Mouse (Mus musculus): Measurements from ENCODE around the gene Fryl.

DNA sequence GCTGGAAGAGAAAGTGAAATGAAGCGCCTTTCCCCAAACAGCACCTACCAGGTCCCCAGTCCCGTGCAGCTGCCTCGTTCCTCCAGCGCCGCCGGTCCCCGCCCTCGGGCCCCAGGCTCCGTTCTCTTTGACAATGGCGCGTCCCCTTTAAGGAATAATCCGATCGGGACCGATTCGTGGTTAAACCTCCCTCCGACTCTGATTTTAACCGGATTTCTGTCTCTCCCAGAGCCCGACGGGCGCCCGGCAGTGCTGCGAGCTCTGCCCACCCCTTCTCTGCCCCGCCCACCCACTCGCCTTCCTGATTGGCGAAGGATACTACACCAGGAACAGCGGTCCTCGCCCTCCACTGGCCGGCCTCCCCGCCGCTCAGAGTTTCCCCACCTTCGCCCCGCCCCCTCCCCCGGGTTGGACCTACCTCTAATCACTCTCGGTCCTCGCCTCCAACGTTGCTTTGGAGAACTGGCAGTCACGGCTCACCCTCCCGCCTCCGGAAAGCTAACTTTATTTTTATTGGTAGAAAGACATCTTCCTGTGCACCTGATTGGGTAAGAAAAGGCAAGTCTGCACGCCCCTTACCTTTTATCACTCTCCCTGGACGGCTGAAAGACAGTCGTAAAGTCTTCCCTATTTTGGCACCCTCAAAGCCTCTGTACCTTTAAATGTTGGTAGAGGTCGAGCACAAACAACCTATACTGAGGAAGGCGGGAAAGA is at the start of gene Fryl:
- TF ChIP-seq CTCF (IDR thresholded peaks at IDR 0.05; ENCODE audit: borderline replicate concordance, extremely low read depth, insufficient read depth, insufficient read length) (no peak), POLR2A (IDR thresholded peaks at IDR 0.05; ENCODE audit: borderline replicate concordance, extremely low read depth, insufficient read depth, insufficient read length, poor library complexity, severe bottlenecking) (peak; percentile 59; the same call in 1 of the 2 replicates)

All from brain, embryonic 14.5 days (tissue).